Mouse (Mus musculus): ENCODE measurements around the gene Ppp1cc. TPM values are rescaled to one million over a fixed set of nuclear protein-coding genes. Genes with fewer than 3 reads are reported as not detected.
"Not testable (repeated sequence)": the region's sequence is repeated elsewhere in the genome, so short reads cannot be mapped to it uniquely, and the experiment has no call there.

The Ppp1cc gene
- polyA plus RNA-seq, 1 experiment: 52.2 TPM

- TF ChIP-seq GATA1 (IDR thresholded peaks at IDR 0.05; ENCODE audit: borderline replicate concordance, low read length): no peak
- TF ChIP-seq FLI1 (IDR thresholded peaks at IDR 0.05; ENCODE audit: low read length): no peak
- peaks cover 11% of the 10 kb centered on the region for H3K9me3 ChIP-seq
- peaks cover 53% of the 10 kb centered on the region for H3K27me3 ChIP-seq (replicated peaks)
- H3K4me3 ChIP-seq (replicated peaks): peak overlapping the region; percentile 85
- H3K36me3 ChIP-seq (replicated peaks; ENCODE audit: low read length): no peaks in the 10 kb centered on the region
- peaks cover 46% of the 10 kb centered on the region for H3K4me1 ChIP-seq
Measured at GRCm38 (mm10) chr5:122209591-122210368, 51.7 kb downstream of the Ppp1cc start.

- no peak for TF ChIP-seq FLI1 (IDR thresholded peaks at IDR 0.05; ENCODE audit: low read length)
- no peak for TF ChIP-seq GATA1 (IDR thresholded peaks at IDR 0.05; ENCODE audit: borderline replicate concordance, low read length)
- H3K4me1 ChIP-seq: peaks cover 45% of the 10 kb centered on the region
- H3K27me3 ChIP-seq (replicated peaks): peaks cover 56% of the 10 kb centered on the region
- H3K36me3 ChIP-seq (replicated peaks; ENCODE audit: low read length): no peaks in the 10 kb centered on the region
- H3K9me3 ChIP-seq: peaks cover 11% of the 10 kb centered on the region
- H3K4me3 ChIP-seq (replicated peaks): peak overlapping the region; percentile 28
Measured at GRCm38 (mm10) chr5:122210890-122211289, 52.8 kb downstream of the Ppp1cc start.

- Histone ChIP-seq H3K9me3 (peaks cover 11% of the 10 kb centered on the region), H3K4me1 (peaks cover 42% of the 10 kb centered on the region), H3K4me3 (replicated peaks) (no peak overlapping the region)
Measured at GRCm38 (mm10) chr5:122212125-122212524, 54.0 kb downstream of the Ppp1cc start.

GRCm38 (mm10) chr5:122212820-122213219 lies 54.7 kb downstream of the Ppp1cc start:
- Histone ChIP-seq H3K4me1 (peaks cover 36% of the 10 kb centered on the region), H3K9me3 (peaks cover 11% of the 10 kb centered on the region), H3K27me3 (replicated peaks) (peaks cover 52% of the 10 kb centered on the region)
- not testable (repeated sequence) for H3K4me3 ChIP-seq (replicated peaks); H3K36me3 ChIP-seq (replicated peaks; ENCODE audit: low read length)

More at GRCm38 (mm10) chr5:122212125-122212524, 54.0 kb downstream of the Ppp1cc start:
- H3K36me3 ChIP-seq (replicated peaks; ENCODE audit: low read length): no peaks in the 10 kb centered on the region
- no peak for TF ChIP-seq FLI1 (IDR thresholded peaks at IDR 0.05; ENCODE audit: low read length)
- TF ChIP-seq GATA1 (IDR thresholded peaks at IDR 0.05; ENCODE audit: borderline replicate concordance, low read length): no peak
- peaks cover 55% of the 10 kb centered on the region for H3K27me3 ChIP-seq (replicated peaks)

GRCm38 (mm10) chr5:122213861-122214260 lies 55.8 kb downstream of the Ppp1cc start:
- TF ChIP-seq FLI1 (IDR thresholded peaks at IDR 0.05; ENCODE audit: low read length) (no peak), GATA1 (IDR thresholded peaks at IDR 0.05; ENCODE audit: borderline replicate concordance, low read length) (no peak)
- H3K4me1 ChIP-seq: peaks cover 43% of the 10 kb centered on the region
- no peak overlapping the region for H3K4me3 ChIP-seq (replicated peaks)

GRCm38 (mm10) chr5:122217636-122218035 lies 59.6 kb downstream of the Ppp1cc start:
- H3K4me3 ChIP-seq (replicated peaks): no peak overlapping the region
- TF ChIP-seq FLI1 (IDR thresholded peaks at IDR 0.05; ENCODE audit: low read length) (no peak), GATA1 (IDR thresholded peaks at IDR 0.05; ENCODE audit: borderline replicate concordance, low read length) (no peak)
- no peaks in the 10 kb centered on the region for H3K36me3 ChIP-seq (replicated peaks; ENCODE audit: low read length)
- H3K4me1 ChIP-seq: peaks cover 43% of the 10 kb centered on the region
- peaks cover 60% of the 10 kb centered on the region for H3K27me3 ChIP-seq (replicated peaks)
- H3K9me3 ChIP-seq: no peaks in the 10 kb centered on the region

More at GRCm38 (mm10) chr5:122213861-122214260, 55.8 kb downstream of the Ppp1cc start:
- no peaks in the 10 kb centered on the region for H3K36me3 ChIP-seq (replicated peaks; ENCODE audit: low read length)
- peaks cover 47% of the 10 kb centered on the region for H3K27me3 ChIP-seq (replicated peaks)
- H3K9me3 ChIP-seq: peaks cover under 1% of the 10 kb centered on the region; the same call in 1 of the 2 replicates

- no peak overlapping the region for H3K4me3 ChIP-seq (replicated peaks)
- no peaks in the 10 kb centered on the region for H3K36me3 ChIP-seq (replicated peaks; ENCODE audit: low read length)
- peaks cover 64% of the 10 kb centered on the region for H3K27me3 ChIP-seq (replicated peaks)
- peaks cover 43% of the 10 kb centered on the region for H3K4me1 ChIP-seq
- TF ChIP-seq FLI1 (IDR thresholded peaks at IDR 0.05; ENCODE audit: low read length): no peak
- TF ChIP-seq GATA1 (IDR thresholded peaks at IDR 0.05; ENCODE audit: borderline replicate concordance, low read length): no peak
- H3K9me3 ChIP-seq: no peaks in the 10 kb centered on the region
Measured at GRCm38 (mm10) chr5:122218109-122218905, 60.2 kb downstream of the Ppp1cc start.

- Histone ChIP-seq H3K9me3 (no peaks in the 10 kb centered on the region), H3K36me3 (replicated peaks; ENCODE audit: low read length) (no peaks in the 10 kb centered on the region), H3K27me3 (replicated peaks) (peaks cover 63% of the 10 kb centered on the region), H3K4me3 (replicated peaks) (peak overlapping the region; percentile 13), H3K4me1 (peaks cover 43% of the 10 kb centered on the region)
- no peak for TF ChIP-seq FLI1 (IDR thresholded peaks at IDR 0.05; ENCODE audit: low read length)
- TF ChIP-seq GATA1 (IDR thresholded peaks at IDR 0.05; ENCODE audit: borderline replicate concordance, low read length): no peak
Measured at GRCm38 (mm10) chr5:122218928-122219327, 60.9 kb downstream of the Ppp1cc start.

- Histone ChIP-seq H3K4me3 (replicated peaks) (no peak overlapping the region), H3K36me3 (replicated peaks; ENCODE audit: low read length) (no peaks in the 10 kb centered on the region), H3K27me3 (replicated peaks) (peaks cover 66% of the 10 kb centered on the region), H3K4me1 (peaks cover 43% of the 10 kb centered on the region), H3K9me3 (no peaks in the 10 kb centered on the region)
- TF ChIP-seq FLI1 (IDR thresholded peaks at IDR 0.05; ENCODE audit: low read length) (no peak), GATA1 (IDR thresholded peaks at IDR 0.05; ENCODE audit: borderline replicate concordance, low read length) (no peak)
Measured at GRCm38 (mm10) chr5:122219655-122220629, 61.9 kb downstream of the Ppp1cc start.

Data from megakaryocyte, embryonic 14.5 days (primary cell).